Comparison of ENCODE assay signal across 27 mouse cellular contexts in the genomic region with DNA sequence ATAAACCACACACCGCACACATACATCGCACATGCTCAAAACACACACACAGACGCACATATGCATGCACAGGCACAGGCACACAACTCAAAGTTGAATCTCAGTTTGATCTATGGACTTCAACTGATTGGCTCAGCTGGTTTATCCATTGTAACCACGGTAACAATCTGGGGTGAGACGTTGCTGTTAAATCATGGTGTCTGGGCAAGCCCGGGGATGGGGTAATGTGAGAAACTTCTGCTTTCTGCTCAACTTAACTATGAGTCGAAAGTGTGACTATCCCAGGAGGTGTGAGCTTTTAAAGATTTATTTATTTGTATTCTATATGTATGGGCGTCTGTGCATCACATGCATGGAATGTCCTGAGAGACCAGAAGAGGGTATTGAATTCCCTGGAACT.
DNase-seq lines count a peak whose midpoint lies in the region; ATAC-seq and TF ChIP-seq lines count a peak whose summit lies in the region.
"Had no signal": no experiment of that assay in that cellular context is flagged by ENCODE, and none has a peak within 500 bp of the region (broad histone marks: within the 10 kb centered on the region; RNA-seq: fewer than 3 reads in every experiment).

No protein-coding gene starts in this region.

- ATAC-seq in megakaryocyte progenitor cell, adult 5-6 weeks (replicated peaks; ENCODE audit: poor library complexity) = 0 out of 2 replicates have a peak, but pooled peaks have one; percentile 29
- ATAC-seq: activated CD4-positive, CD25-positive, alpha-beta regulatory T cell, adult 4 months; CD4-positive, CD25-positive, alpha-beta regulatory T cell, adult 4 months; forebrain, embryonic 14.5 days; forebrain, embryonic 16.5 days had no signal

- no peak overlapping the region for H3K9ac ChIP-seq in MEL (ENCODE audit: control insufficient read depth, low read depth, low read length, poor library complexity, severe bottlenecking)
- H3K9ac ChIP-seq: embryonic facial prominence, embryonic 13.5 days; embryonic facial prominence, embryonic 15.5 days; forebrain, embryonic 12.5 days had no signal

- H3K4me1 ChIP-seq in MEL (ENCODE audit: control insufficient read depth in 1 of 2, insufficient read depth in 2 of 2, low read length in 2 of 2) = no peaks in the 10 kb centered on the region
- H3K4me1 ChIP-seq: embryonic facial prominence, embryonic 13.5 days; embryonic facial prominence, embryonic 15.5 days; forebrain, embryonic 10.5 days had no signal

- TF ChIP-seq EP300 in MEL (IDR thresholded peaks at IDR 0.05; ENCODE audit: low read depth in 1 of 2, low read length in 2 of 2) = no peak

- H3K36me3 ChIP-seq in MEL (ENCODE audit: control insufficient read depth in 1 of 2, insufficient read depth in 2 of 2, low read length in 2 of 2) = no peaks in the 10 kb centered on the region
- H3K36me3 ChIP-seq: embryonic facial prominence, embryonic 13.5 days; embryonic facial prominence, embryonic 15.5 days; forebrain, embryonic 10.5 days; forebrain, embryonic 12.5 days; G1E had no signal

- H3K9me3 ChIP-seq in MEL (replicated peaks; ENCODE audit: insufficient read depth, low read length) = no peaks in the 10 kb centered on the region
- H3K9me3 ChIP-seq: embryonic facial prominence, embryonic 13.5 days; embryonic facial prominence, embryonic 15.5 days; forebrain, embryonic 12.5 days; G1E had no signal

- peaks cover 7 to 10% of the 10 kb centered on the region in 2 experiments for H3K27me3 ChIP-seq in MEL (ENCODE audit: control insufficient read depth in 1 of 2, insufficient read depth in 2 of 2, low read length in 2 of 2)
- H3K27me3 ChIP-seq: CH12.LX; embryonic facial prominence, embryonic 13.5 days; embryonic facial prominence, embryonic 15.5 days had no signal

- no peak overlapping the region for H3K27ac ChIP-seq in MEL (ENCODE audit: control insufficient read depth, low read depth, low read length)
- H3K27ac ChIP-seq: embryonic facial prominence, embryonic 13.5 days; embryonic facial prominence, embryonic 15.5 days; forebrain, embryonic 10.5 days; forebrain, embryonic 12.5 days had no signal

- H3K79me2 ChIP-seq in MEL (ENCODE audit: control insufficient read depth, insufficient read depth, low read length, poor library complexity) = no peaks in the 10 kb centered on the region

- no peak for TF ChIP-seq POLR2A in MEL (IDR thresholded peaks at IDR 0.05; ENCODE audit: control insufficient read depth in 1 of 2, insufficient read depth in 1 of 2, low read depth in 1 of 2, low read length in 2 of 2, poor library complexity in 1 of 2)

- no peak overlapping the region for H3K4me3 ChIP-seq in MEL (ENCODE audit: control insufficient read depth in 1 of 2, insufficient read depth in 1 of 2, low read depth in 2 of 2, low read length in 2 of 2)
- H3K4me3 ChIP-seq: embryonic facial prominence, embryonic 13.5 days; embryonic facial prominence, embryonic 15.5 days; erythroblast, embryonic 14.5 days; forebrain, embryonic 10.5 days; forebrain, embryonic 12.5 days had no signal

- TF ChIP-seq CTCF in MEL (IDR thresholded peaks at IDR 0.05 in 2 of 3, conservative IDR thresholded peaks at IDR 0.05 in 1 of 3; ENCODE audit: control insufficient read depth in 1 of 3, insufficient read depth in 1 of 3, low read depth in 2 of 3, low read length in 3 of 3, poor library complexity in 1 of 3, severe bottlenecking in 1 of 3) = no peak

- DNase-seq in 416B (ENCODE audit: low read depth) = peak; percentile 51
- DNase-seq in MEL (ENCODE audit: low read depth, low spot score) = peak; percentile 34
- peak; percentile 5 for DNase-seq in c-Kit-positive CD71-negative TER-119-negative erythroid progenitor cells, embryonic 14.5 days (ENCODE audit: low read depth)
- no peak for DNase-seq in gastrocnemius, postnatal 25 days
- DNase-seq in cerebellum, adult 9-11 months = no peak
- DNase-seq in left cerebral cortex, postnatal 25 days (ENCODE audit: low spot score in 2 of 2) = no peak
- DNase-seq: adrenal gland, adult 8-10 months; adrenal gland, postnatal 14 days; B cell, adult 2 months; cerebellum, adult 11-12 months; cerebellum, adult 2 months; cerebellum, adult 9-10 months; cerebellum, postnatal 14 days; cerebellum, postnatal 36 days; embryo, embryonic 11 days had no signal

- intact Hi-C loops in left cerebral cortex, postnatal 25 days (cut with DNase I) = no loop called here

- TF ChIP-seq RAD21 in MEL (IDR thresholded peaks at IDR 0.05; ENCODE audit: low read depth, low read length) = no peak

TF ChIP-seq in MEL, 35 proteins besides CTCF, POLR2A, EP300 and RAD21:
- TF ChIP-seq POLR2AphosphoS2 (IDR thresholded peaks at IDR 0.05; ENCODE audit: low read length) = no peak
- TF ChIP-seq ELF1 (IDR thresholded peaks at IDR 0.05; ENCODE audit: low read depth, low read length) = no peak
- no peak for TF ChIP-seq JUND (IDR thresholded peaks at IDR 0.05; ENCODE audit: low read depth, low read length)
- TF ChIP-seq MYB (IDR thresholded peaks at IDR 0.05; ENCODE audit: low read depth, low read length) = no peak
- no peak for TF ChIP-seq GABPA (IDR thresholded peaks at IDR 0.05; ENCODE audit: low read depth, low read length)
- no peak for TF ChIP-seq NELFE (IDR thresholded peaks at IDR 0.05; ENCODE audit: low read depth, low read length)
- no peak for TF ChIP-seq SMC3 (IDR thresholded peaks at IDR 0.05; ENCODE audit: low read depth, low read length)
- no peak for TF ChIP-seq RCOR1 (IDR thresholded peaks at IDR 0.05; ENCODE audit: low read depth, low read length)
- TF ChIP-seq ZMIZ1 (IDR thresholded peaks at IDR 0.05; ENCODE audit: low read depth, low read length) = no peak
- TF ChIP-seq MXI1 (IDR thresholded peaks at IDR 0.05; ENCODE audit: low read depth, low read length) = no peak
- TF ChIP-seq TBP (IDR thresholded peaks at IDR 0.05; ENCODE audit: low read depth, low read length) = no peak
- no peak for TF ChIP-seq TCF12 (IDR thresholded peaks at IDR 0.05; ENCODE audit: low read depth, low read length)
- no peak for TF ChIP-seq MAX (IDR thresholded peaks at IDR 0.05; ENCODE audit: low read length)
- TF ChIP-seq KAT2A (conservative IDR thresholded peaks at IDR 0.05; ENCODE audit: low read depth, low read length) = no peak
- TF ChIP-seq USF1 (IDR thresholded peaks at IDR 0.05; ENCODE audit: low read depth, low read length) = no peak
- no peak for TF ChIP-seq POLR2AphosphoS5 (IDR thresholded peaks at IDR 0.05; ENCODE audit: borderline replicate concordance, low read depth, low read length)
- TF ChIP-seq SIN3A (IDR thresholded peaks at IDR 0.05; ENCODE audit: low read length) = no peak
- TF ChIP-seq ZNF384 (IDR thresholded peaks at IDR 0.05; ENCODE audit: low read depth, low read length) = no peak
- no peak for TF ChIP-seq UBTF (IDR thresholded peaks at IDR 0.05; ENCODE audit: borderline replicate concordance, insufficient read depth, low read depth, low read length)

Comparison
In these comparisons a context has a peak if more than half of its experiments do, and no peak if none do; other contexts are left out.
1. DNase-seq: peak in 416B (single experiment), MEL (single experiment) and c-Kit-positive CD71-negative TER-119-negative erythroid progenitor cells, embryonic 14.5 days (single experiment); none in gastrocnemius, postnatal 25 days (single experiment), cerebellum, adult 9-11 months (single experiment) and left cerebral cortex, postnatal 25 days (0 of 2).